Mouse (Mus musculus) kidney, adult 2 months (tissue): ENCODE data around the gene Sh3bp5l.

ENCODE experiments used
- CTCF ChIP-seq: fragments of 200-500 bp; conservative IDR thresholded peaks from 2 replicates; pipeline ENCODE4 v1.5.1; 2011; ENCODE audit warnings: low read depth, mild to moderate bottlenecking, control low read depth, low read length, moderate library complexity, mixed read lengths; ENCODE audit not compliant: insufficient read depth, insufficient read length
- POLR2A ChIP-seq: fragments of 200-500 bp; IDR thresholded peaks from one replicate; pipeline ENCODE4 v1.6.1; 2011; ENCODE audit warnings: low read depth, low read length, control low read depth

- TF ChIP-seq POLR2A: no peak
- no peak for TF ChIP-seq CTCF
These were observed 51.9 kb downstream of the Sh3bp5l start for GRCm38 (mm10) chr11:58382471-58382870.
